Mouse (Mus musculus) spleen, postnatal 36 days (tissue): Measurements from ENCODE around the gene Wdr5b.
A peak's percentile ranks its signal among the peaks of the same experiment; 100 is the strongest.

Source experiments
- DNase-seq, 2 experiments: peaks; one replicate each; pipeline ENCODE4 v3.0.0; 2022; ENCODE audit warnings: low spot score in 2 of 2, mixed read lengths in 1 of 2

Wdr5b gene

DNA sequence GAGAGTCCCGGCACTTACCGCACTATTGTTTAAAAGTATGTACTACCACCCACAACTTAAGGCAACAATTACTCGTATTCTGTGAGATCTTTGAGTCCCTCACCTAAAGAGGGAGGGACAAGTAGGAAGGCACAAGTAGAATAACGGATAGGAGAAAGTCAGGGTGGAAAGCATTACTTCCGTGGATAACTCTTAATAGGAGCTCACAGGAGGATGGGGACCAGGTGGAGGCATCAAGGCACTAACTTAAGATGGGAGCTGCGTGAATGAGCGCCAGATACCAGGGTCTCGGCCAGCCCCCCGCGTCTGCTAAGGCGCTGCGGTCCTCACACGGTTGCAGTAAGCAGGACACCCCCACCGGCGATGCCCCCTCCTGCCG lies 30.1 kb downstream of the Wdr5b start:
- DNase-seq, result peak in 1 of 2 experiments; percentile 2

GRCm38 (mm10) chr16:36071450-36072379 lies 30.7 kb downstream of the Wdr5b start, which contains the start of the genes Fam162a and Ccdc58:
Gene Fam162a, minus strand, starts transcription at chr16:36071594.
Gene Ccdc58, plus strand, starts transcription at chr16:36071685.
- peak; percentile 90 for DNase-seq

- no peak for DNase-seq
These were observed 31.5 kb downstream of the Wdr5b start for GRCm38 (mm10) chr16:36072410-36073011.

DNA sequence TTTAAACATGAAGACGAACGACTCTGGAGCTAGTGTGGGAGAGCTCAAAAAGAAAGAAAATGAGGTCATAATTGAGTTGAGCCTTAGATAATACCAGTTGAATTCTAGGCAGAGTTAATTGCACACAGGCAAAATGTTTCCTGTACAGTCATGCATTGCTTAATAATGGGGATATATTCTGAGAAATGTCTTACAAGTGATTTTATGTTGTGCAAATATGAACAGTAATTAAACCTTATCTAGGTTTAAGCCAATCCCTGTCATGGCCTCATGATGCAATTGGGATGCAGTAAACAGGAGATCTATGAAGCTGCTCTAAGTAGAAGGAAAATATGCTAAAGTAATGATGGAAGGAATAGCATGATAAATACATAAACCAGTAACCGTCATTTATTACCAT lies 33.8 kb downstream of the Wdr5b start:
- DNase-seq, result no peak

GRCm38 (mm10) chr16:36079916-36080315 lies 38.9 kb downstream of the Wdr5b start:
- no peak for DNase-seq

DNA sequence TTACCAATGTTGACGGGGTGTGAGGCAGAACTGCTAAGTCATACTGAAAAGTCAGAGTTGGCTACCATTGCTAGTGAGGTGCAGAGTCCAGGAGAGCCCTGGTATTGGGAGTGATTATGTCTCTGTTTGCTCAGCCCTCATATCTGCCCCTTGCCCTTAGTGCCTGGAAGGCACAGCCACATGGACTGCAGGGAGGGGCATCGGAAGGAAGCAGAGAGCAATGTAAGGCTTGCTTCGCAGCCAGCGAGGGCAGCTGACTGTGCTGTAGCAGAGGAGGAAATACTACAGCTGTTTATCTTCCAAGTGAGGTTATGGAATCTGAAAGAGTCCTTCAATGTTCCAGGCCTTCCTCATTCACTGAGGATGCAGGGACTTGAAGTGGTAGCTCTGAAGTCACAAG lies 46.9 kb downstream of the Wdr5b start:
- DNase-seq, result no peak

GRCm38 (mm10) chr16:36089065-36089464 lies 48.1 kb downstream of the Wdr5b start:
- no peak for DNase-seq

GRCm38 (mm10) chr16:36089850-36090616 lies 49.0 kb downstream of the Wdr5b start:
- DNase-seq, result no peak

GRCm38 (mm10) chr16:36090785-36091509 lies 50.0 kb downstream of the Wdr5b start:
- DNase-seq, result no peak
